Mouse (Mus musculus): ENCODE measurements at regions not wholly inside any gene's neighbourhood (a gene's known extent, or its start where the extent isn't known, plus 50 kb on each side); places are given as distances from the start of the nearest gene placed in this dataset.

DNA sequence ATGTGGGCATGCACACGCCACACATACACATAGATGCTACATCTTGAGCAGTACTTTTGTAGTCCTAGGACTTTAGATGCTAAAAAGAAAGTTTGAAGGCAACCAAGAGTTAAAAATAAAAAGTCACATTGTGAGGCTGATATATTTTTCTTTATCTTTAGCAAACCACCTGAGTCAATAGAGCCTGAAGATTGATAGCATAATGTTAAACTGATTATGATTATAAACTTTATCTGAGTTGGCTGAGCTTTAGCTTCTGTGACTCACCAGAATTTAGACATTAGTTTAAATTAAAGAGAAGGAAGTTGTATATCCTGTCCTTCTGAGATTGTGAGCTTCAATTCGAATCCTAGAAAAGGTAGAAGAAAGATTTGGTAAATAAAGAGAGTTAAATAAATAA is 289.5 kb upstream of the Dmac1 start:
- Histone ChIP-seq H3K36me3 (ENCODE audit: control insufficient read depth, insufficient read depth, low read length) (no peaks in the 10 kb centered on the region), H3K27ac (replicated peaks; ENCODE audit: low read depth, low read length) (no peak overlapping the region), H3K9me3 (ENCODE audit: control insufficient read depth, low read length) (no peaks in the 10 kb centered on the region), H3K27me3 (ENCODE audit: control insufficient read depth, insufficient read depth, low read length) (no peaks in the 10 kb centered on the region), H3K4me1 (ENCODE audit: control insufficient read depth, insufficient read depth, low read length) (no peaks in the 10 kb centered on the region), H3K4me2 (ENCODE audit: low read depth, severe bottlenecking) (no peak overlapping the region), H3K9ac (ENCODE audit: low read length) (no peak overlapping the region), H3K4me3 (ENCODE audit: low read depth, low read length) (no peak overlapping the region)
- DNase-seq (ENCODE audit: low spot score) (no peak), ATAC-seq (ENCODE audit: insufficient number of reproducible peaks, low FRiP score, low TSS enrichment, low read depth) (no peak)
- 87% methylated on average over 2 of the region's 2 CpGs for WGBS

GRCm38 (mm10) chr4:75562480-75562879 is 284.4 kb upstream of the Dmac1 start:
- WGBS = 35% methylated on average over 4 of the region's 4 CpGs
- Histone ChIP-seq H3K36me3 (ENCODE audit: control insufficient read depth, insufficient read depth, low read length) (no peaks in the 10 kb centered on the region), H3K4me2 (ENCODE audit: low read depth, severe bottlenecking) (no peak overlapping the region), H3K4me3 (ENCODE audit: low read depth, low read length) (no peak overlapping the region), H3K4me1 (ENCODE audit: control insufficient read depth, insufficient read depth, low read length) (no peaks in the 10 kb centered on the region), H3K27ac (replicated peaks; ENCODE audit: low read depth, low read length) (no peak overlapping the region), H3K9me3 (ENCODE audit: control insufficient read depth, low read length) (no peaks in the 10 kb centered on the region), H3K27me3 (ENCODE audit: control insufficient read depth, insufficient read depth, low read length) (no peaks in the 10 kb centered on the region), H3K9ac (ENCODE audit: low read length) (no peak overlapping the region)
- no peak for DNase-seq (ENCODE audit: low spot score)
- ATAC-seq (ENCODE audit: insufficient number of reproducible peaks, low FRiP score, low TSS enrichment, low read depth) = no peak

DNA sequence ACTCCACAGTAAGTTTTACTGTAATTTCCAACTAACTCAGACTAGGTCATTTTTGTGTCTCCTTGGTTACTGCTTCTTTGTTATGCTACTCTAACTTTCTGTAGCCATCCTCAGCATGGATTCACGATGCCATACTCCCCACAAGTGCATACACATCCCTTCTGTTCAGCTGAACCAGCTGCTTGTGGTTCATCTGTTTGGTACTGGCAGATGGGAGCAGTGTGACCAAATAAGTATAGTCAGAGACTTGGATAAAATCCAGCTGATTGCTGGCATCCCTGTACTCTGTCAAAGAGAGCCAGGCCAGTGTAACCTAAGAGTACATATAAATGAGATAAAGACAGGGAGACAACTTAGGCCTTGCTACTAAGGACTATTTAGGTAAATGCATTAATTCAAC is 283.7 kb upstream of the Dmac1 start:
- 70% methylated on average over 1 of the region's 1 CpGs for WGBS
- Histone ChIP-seq H3K36me3 (ENCODE audit: control insufficient read depth, insufficient read depth, low read length) (no peaks in the 10 kb centered on the region), H3K4me3 (ENCODE audit: low read depth, low read length) (no peak overlapping the region), H3K27me3 (ENCODE audit: control insufficient read depth, insufficient read depth, low read length) (no peaks in the 10 kb centered on the region), H3K4me1 (ENCODE audit: control insufficient read depth, insufficient read depth, low read length) (no peaks in the 10 kb centered on the region), H3K9me3 (ENCODE audit: control insufficient read depth, low read length) (no peaks in the 10 kb centered on the region), H3K4me2 (ENCODE audit: low read depth, severe bottlenecking) (no peak overlapping the region), H3K9ac (ENCODE audit: low read length) (no peak overlapping the region), H3K27ac (replicated peaks; ENCODE audit: low read depth, low read length) (no peak overlapping the region)
- ATAC-seq (ENCODE audit: insufficient number of reproducible peaks, low FRiP score, low TSS enrichment, low read depth) = no peak
- DNase-seq (ENCODE audit: low spot score) = no peak

DNA sequence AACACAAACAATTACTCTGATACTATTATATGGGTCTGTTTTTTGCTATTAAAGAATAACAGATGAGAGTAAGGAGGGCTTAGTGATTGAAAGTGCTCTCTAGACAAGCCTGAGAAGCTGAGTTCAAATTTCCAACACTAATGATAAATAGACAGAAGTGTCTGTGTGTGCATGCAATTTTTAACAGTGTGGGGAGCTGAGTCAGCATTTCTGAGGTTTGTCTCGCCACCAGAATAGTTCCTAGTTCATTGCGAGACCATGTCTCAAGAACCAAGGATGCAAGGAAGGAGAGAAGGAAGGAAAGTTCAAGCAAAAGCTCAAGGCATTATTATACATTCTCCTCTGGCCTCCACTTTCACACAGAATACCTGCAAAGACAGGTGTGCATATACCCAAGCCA is 259.7 kb upstream of the Dmac1 start:
- WGBS = 83% methylated on average over 2 of the region's 2 CpGs
- no peak for ATAC-seq (ENCODE audit: insufficient number of reproducible peaks, low FRiP score, low TSS enrichment, low read depth)
- DNase-seq (ENCODE audit: low spot score) = no peak
- Histone ChIP-seq H3K4me2 (ENCODE audit: low read depth, severe bottlenecking) (no peak overlapping the region), H3K4me1 (ENCODE audit: control insufficient read depth, insufficient read depth, low read length) (no peaks in the 10 kb centered on the region), H3K36me3 (ENCODE audit: control insufficient read depth, insufficient read depth, low read length) (no peaks in the 10 kb centered on the region), H3K27me3 (ENCODE audit: control insufficient read depth, insufficient read depth, low read length) (no peaks in the 10 kb centered on the region), H3K4me3 (ENCODE audit: low read depth, low read length) (no peak overlapping the region), H3K9ac (ENCODE audit: low read length) (no peak overlapping the region), H3K9me3 (ENCODE audit: control insufficient read depth, low read length) (no peaks in the 10 kb centered on the region), H3K27ac (replicated peaks; ENCODE audit: low read depth, low read length) (no peak overlapping the region)

DNA sequence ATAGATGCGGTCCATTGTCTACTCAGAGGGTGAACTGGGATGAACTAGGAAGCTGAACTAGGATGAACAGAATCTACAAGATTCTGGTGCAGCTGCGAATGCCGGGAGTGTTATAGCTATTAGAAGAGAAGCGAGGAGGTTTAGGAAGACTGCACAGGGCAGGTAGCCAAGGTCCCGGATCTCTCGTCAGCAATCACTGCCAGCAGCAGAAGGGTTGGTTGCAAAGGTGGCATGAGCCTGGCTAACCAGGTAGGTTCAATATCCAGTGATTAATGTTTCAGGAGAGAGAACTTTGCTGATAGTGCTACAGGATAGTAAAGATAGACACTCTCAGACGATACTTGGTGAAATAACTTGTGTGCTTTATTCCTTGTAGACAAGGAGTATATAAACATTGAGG is 257.0 kb upstream of the Dmac1 start:
- Histone ChIP-seq H3K4me1 (ENCODE audit: control insufficient read depth, insufficient read depth, low read length) (no peaks in the 10 kb centered on the region), H3K9ac (ENCODE audit: low read length) (no peak overlapping the region), H3K27ac (replicated peaks; ENCODE audit: low read depth, low read length) (no peak overlapping the region), H3K4me2 (ENCODE audit: low read depth, severe bottlenecking) (no peak overlapping the region), H3K36me3 (ENCODE audit: control insufficient read depth, insufficient read depth, low read length) (no peaks in the 10 kb centered on the region), H3K27me3 (ENCODE audit: control insufficient read depth, insufficient read depth, low read length) (no peaks in the 10 kb centered on the region), H3K4me3 (ENCODE audit: low read depth, low read length) (no peak overlapping the region), H3K9me3 (ENCODE audit: control insufficient read depth, low read length) (no peaks in the 10 kb centered on the region)
- WGBS = 93% methylated on average over 7 of the region's 7 CpGs
- ATAC-seq (ENCODE audit: insufficient number of reproducible peaks, low FRiP score, low TSS enrichment, low read depth) = no peak
- no peak for DNase-seq (ENCODE audit: low spot score)

DNA sequence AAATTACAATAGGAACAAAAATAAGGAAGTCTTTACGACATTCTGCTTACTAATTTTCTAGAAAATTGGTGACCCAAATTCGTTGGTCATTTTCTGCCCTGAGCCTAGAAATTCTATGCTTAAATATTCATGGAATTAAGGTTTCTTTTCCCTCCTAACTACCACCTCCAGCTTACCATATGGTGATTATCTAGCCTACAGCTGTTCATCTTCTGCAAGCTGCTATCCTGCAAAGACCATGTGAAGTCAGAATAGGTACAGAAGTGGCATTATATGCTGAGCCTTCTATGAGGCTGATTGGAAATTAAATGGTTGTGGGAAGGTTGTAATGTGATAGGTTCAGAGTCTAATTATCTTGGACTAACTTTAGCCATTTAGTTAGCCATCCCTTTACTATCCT is 251.5 kb upstream of the Dmac1 start:
- 83% methylated on average over 2 of the region's 2 CpGs for WGBS
- Histone ChIP-seq H3K4me3 (ENCODE audit: low read depth, low read length) (no peak overlapping the region), H3K4me1 (ENCODE audit: control insufficient read depth, insufficient read depth, low read length) (no peaks in the 10 kb centered on the region), H3K27ac (replicated peaks; ENCODE audit: low read depth, low read length) (no peak overlapping the region), H3K4me2 (ENCODE audit: low read depth, severe bottlenecking) (no peak overlapping the region), H3K9me3 (ENCODE audit: control insufficient read depth, low read length) (no peaks in the 10 kb centered on the region), H3K36me3 (ENCODE audit: control insufficient read depth, insufficient read depth, low read length) (no peaks in the 10 kb centered on the region), H3K27me3 (ENCODE audit: control insufficient read depth, insufficient read depth, low read length) (no peaks in the 10 kb centered on the region), H3K9ac (ENCODE audit: low read length) (no peak overlapping the region)
- ATAC-seq (ENCODE audit: insufficient number of reproducible peaks, low FRiP score, low TSS enrichment, low read depth) = no peak
- DNase-seq (ENCODE audit: low spot score) = no peak

DNA sequence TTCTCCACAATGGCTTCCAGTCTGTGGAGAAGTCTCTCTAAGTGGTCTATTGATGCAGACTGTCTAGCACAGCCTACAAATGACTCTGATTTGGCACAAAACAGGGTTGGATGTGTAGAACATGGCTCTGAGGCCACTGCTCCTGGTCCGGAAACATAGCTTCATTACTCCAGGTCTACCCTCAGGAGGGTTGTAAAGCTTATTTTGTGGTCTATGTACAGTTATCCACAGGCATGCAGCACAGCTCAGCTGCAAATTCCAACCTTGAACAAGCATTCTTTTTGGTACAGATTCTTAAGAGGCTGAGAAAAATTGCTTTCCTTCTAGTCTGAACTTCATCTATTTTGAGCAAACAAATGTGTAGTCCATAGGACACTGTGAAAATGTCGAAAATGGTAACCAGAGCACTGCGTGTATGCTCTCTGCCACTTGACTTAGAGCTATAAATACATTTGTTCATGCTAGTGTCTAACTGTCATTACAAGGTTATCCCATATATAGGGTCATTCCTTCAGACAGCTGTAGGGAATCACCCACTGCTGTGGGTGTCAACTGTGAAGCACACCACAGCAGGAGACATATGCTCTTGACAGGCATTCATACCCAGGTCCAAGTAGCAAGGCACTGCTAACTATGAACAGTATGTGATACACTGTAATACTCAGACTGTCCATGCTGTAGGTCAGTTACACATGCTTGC is 239.5 kb upstream of the Dmac1 start:
- no peak overlapping the region for H3K9ac ChIP-seq (ENCODE audit: low read length)
- no peaks in the 10 kb centered on the region for H3K27me3 ChIP-seq (ENCODE audit: control insufficient read depth, insufficient read depth, low read length)
- ATAC-seq (ENCODE audit: insufficient number of reproducible peaks, low FRiP score, low TSS enrichment, low read depth) = no peak
- no peaks in the 10 kb centered on the region for H3K36me3 ChIP-seq (ENCODE audit: control insufficient read depth, insufficient read depth, low read length)
- H3K27ac ChIP-seq (replicated peaks; ENCODE audit: low read depth, low read length) = no peak overlapping the region
- no peak overlapping the region for H3K4me2 ChIP-seq (ENCODE audit: low read depth, severe bottlenecking)
- WGBS = 94% methylated on average over 3 of the region's 3 CpGs
- no peak for DNase-seq (ENCODE audit: low spot score)
- no peaks in the 10 kb centered on the region for H3K9me3 ChIP-seq (ENCODE audit: control insufficient read depth, low read length)
- no peaks in the 10 kb centered on the region for H3K4me1 ChIP-seq (ENCODE audit: control insufficient read depth, insufficient read depth, low read length)
- H3K4me3 ChIP-seq (ENCODE audit: low read depth, low read length) = no peak overlapping the region

Measured in limb, embryonic 11.5 days (tissue).